Mouse (Mus musculus) embryo, embryonic 10.5 days (tissue): ENCODE data around the gene Gabbr2.
A peak's percentile ranks its signal among the peaks of the same experiment; 100 is the strongest.
"Not testable (repeated sequence)": the region's sequence is repeated elsewhere in the genome, so short reads cannot be mapped to it uniquely, and the experiment has no call there.

Source experiments
- DNase-seq: peaks from one replicate; pipeline ENCODE4 v3.0.0-alpha.2; 2015; ENCODE audit warnings: low spot score

Gene Gabbr2

GRCm38 (mm10) chr4:46650086-46650753 is 341.5 kb downstream of the Gabbr2 start, which contains the start of gene Tbc1d2:
Tbc1d2 (minus strand) TSS chr4:46650209.
- peak; percentile 94 for DNase-seq

- no peak for DNase-seq
These were observed 342.5 kb downstream of the Gabbr2 start for GRCm38 (mm10) chr4:46649161-46649560.

DNA sequence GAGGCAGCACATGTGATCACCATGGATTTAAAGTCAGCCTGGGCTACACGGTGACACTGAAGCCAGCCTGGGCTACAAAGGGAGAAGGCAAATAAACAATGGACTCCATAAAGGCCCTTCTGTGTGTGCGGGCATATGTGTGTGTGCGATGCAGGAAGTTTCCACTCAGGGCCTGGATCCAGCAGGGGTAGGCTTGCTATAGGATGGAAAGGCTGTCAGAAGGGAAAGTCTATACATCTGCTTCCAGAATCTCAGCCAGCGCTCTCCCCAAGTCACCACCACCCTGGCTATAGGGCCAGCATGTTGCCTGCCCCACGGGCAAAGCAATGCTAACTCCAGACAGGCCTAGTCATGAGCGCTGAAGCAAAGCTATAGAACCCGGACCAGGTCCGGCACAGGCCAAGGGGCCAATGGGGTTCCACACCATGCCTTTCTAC is 348.0 kb downstream of the Gabbr2 start:
- DNase-seq = no peak

DNA sequence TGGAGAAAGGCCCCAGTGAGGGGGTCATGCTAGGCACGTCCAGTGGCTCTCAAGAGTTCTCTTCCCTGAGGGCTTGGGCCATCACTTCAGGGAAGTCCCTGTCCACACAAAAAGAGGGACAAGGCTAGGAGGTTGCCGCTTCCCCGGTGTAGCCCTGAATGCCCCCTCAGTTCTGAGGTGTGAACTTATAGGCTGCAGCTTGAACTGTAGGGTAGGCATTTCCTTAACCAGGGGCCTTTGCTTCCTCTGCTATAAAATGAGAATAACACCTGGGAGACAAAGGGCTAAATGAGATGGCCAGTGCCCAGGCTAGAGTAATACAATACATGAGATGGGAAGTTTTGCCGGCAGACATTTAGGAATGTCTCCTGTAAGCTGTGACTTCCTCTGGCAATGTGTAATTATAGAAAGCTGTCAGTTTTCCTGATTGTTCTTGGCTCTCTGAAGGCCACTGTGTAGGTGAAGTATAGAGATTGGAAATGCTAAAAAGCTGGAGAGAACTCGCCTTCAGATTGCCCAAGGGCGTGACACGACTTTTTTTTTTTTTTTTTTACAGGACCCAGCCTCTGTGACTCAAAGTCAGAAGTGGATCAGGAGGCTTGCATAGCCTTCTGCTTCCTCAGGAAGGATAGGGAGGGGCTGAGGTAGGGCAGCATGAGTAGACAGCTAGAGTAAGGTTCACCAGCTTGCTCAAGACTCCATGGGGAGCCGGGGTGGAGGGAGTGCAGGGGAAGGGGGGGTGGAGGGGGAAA is 348.6 kb downstream of the Gabbr2 start:
- DNase-seq = no peak

DNA sequence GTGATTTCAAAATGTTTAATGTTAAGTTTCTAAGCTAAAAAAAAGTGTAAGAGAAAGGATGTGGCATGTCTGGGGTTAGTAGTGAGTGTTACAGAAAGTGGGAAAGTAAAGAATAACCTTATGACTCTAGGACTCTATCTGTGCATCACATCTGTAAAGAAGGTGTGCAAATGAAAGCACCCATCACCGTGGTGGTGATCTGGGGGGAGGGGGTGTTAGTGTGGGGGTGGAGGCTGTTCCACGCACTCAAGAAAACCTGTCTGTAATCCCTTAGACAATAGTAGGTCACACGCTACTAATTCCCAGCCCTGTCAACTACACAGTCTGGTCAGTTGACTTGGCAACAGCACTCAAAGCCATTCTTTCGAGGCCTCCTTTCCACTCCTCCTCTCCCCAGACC is 350.4 kb downstream of the Gabbr2 start:
- no peak for DNase-seq

DNA sequence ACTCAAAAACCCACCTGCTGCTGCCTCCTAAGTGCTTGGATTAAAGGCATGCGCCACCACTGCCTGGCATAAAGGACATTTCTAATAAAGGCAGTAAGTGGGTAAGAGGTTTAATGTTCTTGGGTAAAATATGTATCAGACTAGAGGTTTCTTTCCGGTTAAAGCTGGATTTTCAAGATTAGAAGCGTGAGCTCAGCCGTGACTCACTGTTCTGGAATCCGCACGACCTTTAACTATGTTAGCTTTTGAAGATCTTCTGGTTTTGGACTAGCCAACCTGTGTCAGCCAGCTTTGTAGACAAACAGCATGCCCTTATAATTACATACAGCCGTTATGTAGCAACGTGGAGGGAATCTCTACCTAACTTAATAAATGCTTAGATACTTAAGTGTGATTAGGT is 351.8 kb downstream of the Gabbr2 start:
- DNase-seq = no peak

DNA sequence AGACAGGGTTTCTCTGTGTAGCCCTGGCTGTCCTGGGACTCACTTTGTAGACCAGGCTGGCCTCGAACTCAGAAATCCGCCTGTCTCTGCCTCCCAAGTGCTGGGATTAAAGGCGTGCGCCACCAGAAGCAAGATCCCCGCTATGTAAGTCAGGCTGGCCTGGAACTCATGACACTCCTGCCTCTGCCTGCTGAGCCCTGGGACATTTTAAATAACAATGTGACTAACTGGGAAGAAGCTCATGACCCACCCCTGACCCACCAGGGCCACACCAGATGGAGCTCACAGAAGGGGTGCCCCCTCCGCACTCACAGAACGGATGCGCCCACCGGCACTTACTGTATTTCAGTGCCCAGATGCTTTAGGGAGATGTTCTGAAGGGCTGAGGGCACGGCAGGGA is 354.4 kb downstream of the Gabbr2 start:
- not testable (repeated sequence) for DNase-seq

DNA sequence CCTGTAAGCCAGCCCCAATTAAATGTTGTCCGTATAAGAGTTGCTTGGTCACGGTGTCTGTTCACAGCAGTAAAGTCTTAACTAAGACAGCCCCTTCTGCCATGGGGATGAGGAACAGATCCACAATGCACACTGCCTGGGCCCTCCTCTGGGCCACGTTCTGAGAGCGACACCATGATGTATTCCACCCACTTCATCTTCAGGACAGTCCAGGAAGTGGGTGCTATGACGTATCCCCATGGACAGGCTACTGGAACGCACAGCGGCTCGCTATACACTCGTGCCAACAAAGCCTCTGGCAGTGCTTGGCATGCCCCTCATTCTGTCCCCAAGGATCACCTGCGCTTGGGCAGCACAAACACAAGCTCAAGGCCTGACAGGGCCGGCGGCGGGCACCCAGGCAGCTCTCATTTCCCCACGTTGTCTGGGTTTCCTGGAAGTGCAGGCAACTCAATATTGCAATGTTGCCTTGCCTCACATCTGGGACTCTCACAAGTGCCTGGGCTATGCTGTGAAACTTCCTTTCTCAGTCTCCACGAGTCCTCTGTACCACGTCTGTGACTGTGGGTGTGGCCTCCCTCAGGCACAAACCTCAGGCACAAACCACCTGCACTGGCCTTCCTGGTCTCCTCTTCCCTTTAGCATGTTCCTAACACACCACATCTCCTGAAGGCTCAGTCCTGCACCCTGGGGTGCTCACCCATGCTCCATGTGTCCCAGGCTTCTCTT is 355.8 kb downstream of the Gabbr2 start:
- no peak for DNase-seq

DNA sequence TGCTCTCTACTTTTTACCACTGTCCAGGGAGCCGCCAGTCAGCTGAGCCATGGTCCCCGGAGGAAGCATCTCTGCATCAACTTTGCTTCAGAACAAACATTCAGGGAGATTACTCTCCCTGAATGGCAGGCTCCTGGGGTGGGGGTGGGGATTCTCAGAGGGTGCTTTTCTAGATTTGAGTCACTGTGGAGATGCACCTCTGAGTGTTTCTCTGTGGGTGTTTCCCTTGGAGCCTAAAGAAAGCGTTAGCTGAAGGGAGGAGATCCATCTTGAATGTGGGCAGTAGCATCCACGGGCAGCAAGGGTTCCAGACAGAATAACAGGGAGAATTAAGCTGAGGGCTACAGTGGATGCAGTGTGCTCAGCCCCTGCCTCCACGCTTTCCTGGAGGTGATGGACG is 356.8 kb downstream of the Gabbr2 start:
- DNase-seq = no peak

- DNase-seq = not testable (repeated sequence)
These were observed 358.1 kb downstream of the Gabbr2 start for GRCm38 (mm10) chr4:46633565-46633964.

DNA sequence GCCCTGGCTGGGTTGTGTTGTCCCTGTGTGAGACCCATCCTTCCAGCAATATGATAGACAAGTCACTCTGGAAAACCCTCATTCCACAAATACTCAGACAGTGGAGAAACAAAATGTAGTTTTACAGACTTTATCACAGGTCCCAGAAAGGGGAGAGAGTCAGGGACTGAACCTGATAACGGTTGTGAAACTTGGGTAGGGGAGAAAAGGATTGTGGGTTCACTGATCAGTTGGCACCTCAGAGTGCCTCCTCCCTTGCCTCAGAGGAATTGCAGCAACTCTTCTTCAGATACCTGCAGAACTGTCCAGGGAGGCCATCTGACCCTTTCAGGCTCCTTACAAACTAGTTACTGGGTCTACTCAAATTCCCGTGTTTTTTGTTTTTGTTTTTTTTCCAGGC is 359.2 kb downstream of the Gabbr2 start:
- DNase-seq = no peak

- DNase-seq = no peak
These were observed 361.3 kb downstream of the Gabbr2 start for GRCm38 (mm10) chr4:46630390-46630789.

- DNase-seq = no peak
These were observed 362.8 kb downstream of the Gabbr2 start for GRCm38 (mm10) chr4:46628873-46629272.

DNA sequence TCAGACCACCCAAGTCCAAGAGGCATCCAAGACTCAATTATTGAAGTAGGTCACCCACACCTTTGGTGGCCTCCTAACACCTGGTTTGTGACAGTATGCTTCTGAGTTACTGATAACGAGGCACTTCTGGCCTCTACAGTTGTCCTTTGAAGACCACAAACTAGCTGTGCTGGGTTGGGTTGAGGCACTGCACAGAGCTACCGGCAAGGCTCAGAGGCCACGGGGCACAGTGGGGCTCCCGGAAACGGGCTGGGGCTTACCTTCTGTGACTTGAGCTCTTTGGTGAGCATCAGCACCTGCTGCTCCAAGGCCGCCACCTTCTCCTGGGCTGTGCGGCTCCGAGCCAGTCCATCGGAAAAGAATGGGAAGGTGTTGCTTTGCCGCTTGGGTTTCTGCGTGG is 363.6 kb downstream of the Gabbr2 start:
- no peak for DNase-seq

GRCm38 (mm10) chr4:46625101-46625500 is 366.6 kb downstream of the Gabbr2 start:
- no peak for DNase-seq

- DNase-seq = no peak
These were observed 368.7 kb downstream of the Gabbr2 start for GRCm38 (mm10) chr4:46623007-46623406.

GRCm38 (mm10) chr4:46620946-46621345 is 370.7 kb downstream of the Gabbr2 start:
- no peak for DNase-seq

DNA sequence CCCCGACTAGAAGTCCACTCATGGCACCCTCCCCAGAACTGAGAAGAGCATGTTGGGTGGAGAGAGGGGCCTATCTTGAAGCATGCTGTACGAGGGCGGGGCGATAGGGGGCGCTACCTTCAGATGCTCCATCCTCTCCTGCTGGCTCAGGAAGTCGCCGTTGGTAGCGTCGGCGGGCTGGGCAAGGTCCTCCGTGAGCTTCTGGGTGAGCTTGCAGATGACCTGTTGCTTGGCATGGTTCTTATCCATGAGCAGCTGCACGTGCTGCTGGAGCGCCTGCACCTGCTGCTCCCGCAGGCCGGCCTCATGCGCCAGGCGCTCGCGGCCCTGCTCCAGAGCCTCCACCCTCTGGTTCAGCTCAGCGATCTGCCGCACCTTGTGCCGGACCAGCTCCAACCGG is 371.3 kb downstream of the Gabbr2 start:
- peak; percentile 68 for DNase-seq

DNA sequence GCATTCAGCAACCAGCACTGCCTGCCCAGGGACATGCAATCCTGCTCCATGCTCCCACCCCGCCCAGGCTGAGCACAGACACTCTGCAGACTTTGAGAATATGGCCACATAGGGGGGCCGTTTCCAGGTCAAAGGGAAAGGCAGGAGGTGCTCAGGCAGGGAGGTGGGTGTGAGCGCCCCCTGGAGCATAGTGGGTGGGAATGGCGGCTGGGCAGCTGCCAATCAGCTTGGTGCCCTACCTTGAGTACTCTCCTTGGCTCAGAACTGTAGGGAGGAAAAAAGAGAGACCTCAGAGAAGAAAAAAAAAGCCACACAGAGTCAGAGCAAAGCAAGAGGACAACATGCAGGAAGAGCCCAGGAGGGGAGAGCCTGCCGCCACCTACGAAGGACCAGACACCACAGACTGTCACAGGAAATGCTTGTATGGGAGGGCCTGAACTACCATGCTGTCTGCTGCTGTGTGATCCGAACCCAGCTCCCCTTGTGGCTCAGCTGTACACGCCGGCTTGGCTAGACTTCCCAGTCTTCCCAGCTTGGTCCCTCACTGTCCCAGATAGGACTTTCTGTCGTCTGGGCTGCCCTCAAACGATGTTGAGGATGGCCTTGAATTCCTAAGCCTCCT is 373.4 kb downstream of the Gabbr2 start:
- DNase-seq = no peak

- peak; percentile 30 for DNase-seq
These were observed 374.3 kb downstream of the Gabbr2 start for GRCm38 (mm10) chr4:46617408-46617807.

GRCm38 (mm10) chr4:46614641-46615040 is 377.0 kb downstream of the Gabbr2 start:
- DNase-seq = no peak

DNA sequence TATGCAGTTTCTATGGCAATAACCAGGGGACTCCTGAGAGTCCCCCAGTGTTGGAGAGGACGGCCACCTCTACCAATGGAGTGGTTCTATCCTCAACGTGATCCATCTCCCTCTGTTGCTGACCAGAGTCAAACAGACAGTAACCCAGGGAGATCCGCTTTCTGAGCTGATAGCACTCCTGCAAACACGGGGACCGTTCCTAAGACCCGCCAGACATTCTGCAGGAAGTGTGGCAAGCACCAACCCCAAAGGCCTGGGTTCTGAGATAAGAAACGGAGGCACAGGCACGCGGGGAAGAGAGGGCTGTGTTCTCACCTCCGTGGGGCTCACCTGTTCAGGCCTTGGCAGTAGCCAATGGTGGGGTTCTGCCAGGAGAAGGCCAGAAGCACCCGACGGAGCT is 378.1 kb downstream of the Gabbr2 start:
- no peak for DNase-seq
